Mouse (Mus musculus): ENCODE measurements at regions not wholly inside any gene's neighbourhood (a gene's known extent, or its start where the extent isn't known, plus 50 kb on each side); places are given as distances from the start of the nearest gene placed in this dataset.

DNA sequence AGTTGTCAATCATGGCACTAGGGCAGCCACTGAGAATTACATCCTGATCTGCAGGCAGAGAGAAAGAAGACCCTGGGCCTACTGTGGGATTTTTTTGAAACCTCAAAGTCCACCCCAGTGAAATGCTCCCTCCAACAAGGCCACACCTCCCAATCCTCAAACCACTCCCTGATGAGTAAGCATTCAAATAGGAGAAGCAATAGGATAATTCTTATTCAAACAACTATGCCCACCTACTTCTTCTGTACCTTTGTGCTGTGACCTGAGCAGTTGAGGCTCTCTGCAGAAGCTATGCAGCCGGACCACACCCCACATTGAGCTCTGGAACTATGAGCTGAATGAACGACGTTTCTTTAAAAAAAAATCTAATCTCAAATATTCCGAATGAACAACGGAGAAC lies 317.4 kb upstream of the Mki67 start:
- no peaks in the 10 kb centered on the region for H3K27me3 ChIP-seq
- H3K9ac ChIP-seq, result no peak overlapping the region
- no peak overlapping the region for H3K4me2 ChIP-seq
- no peak overlapping the region for H3K4me3 ChIP-seq (replicated peaks)
- no peaks in the 10 kb centered on the region for H3K36me3 ChIP-seq
- 66% methylated on average over 5 of the region's 5 CpGs for WGBS (ENCODE audit: insufficient replicate concordance)
- no peak overlapping the region for H3K27ac ChIP-seq
- no peak for DNase-seq
- ATAC-seq (ENCODE audit: low read depth), result no peak
- H3K4me1 ChIP-seq (replicated peaks), result no peaks in the 10 kb centered on the region
- no peaks in the 10 kb centered on the region for H3K9me3 ChIP-seq (replicated peaks)

DNA sequence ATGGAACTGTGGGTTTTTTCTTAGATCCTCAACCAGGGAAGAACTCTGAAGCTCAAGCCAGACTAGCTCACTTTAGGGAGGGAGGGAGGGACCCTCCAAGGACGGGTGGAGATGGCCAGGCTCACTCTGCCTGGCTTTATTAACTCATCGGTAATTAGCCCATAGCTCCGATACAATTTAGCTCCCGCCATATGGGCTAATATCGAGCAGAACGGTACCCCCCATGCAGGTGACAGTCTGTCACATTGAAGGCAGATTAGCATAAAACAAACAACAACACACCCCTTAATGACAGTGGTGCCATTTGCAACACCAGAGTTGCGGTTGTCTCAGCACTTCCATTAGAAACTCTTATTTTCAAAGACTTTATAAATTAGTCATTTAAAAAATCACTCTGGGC lies 319.6 kb upstream of the Mki67 start:
- Histone ChIP-seq H3K9ac (no peak overlapping the region), H3K4me3 (replicated peaks) (no peak overlapping the region), H3K36me3 (no peaks in the 10 kb centered on the region), H3K27ac (no peak overlapping the region), H3K27me3 (no peaks in the 10 kb centered on the region), H3K9me3 (replicated peaks) (no peaks in the 10 kb centered on the region), H3K4me2 (no peak overlapping the region), H3K4me1 (replicated peaks) (no peaks in the 10 kb centered on the region)
- 48% methylated on average over 7 of the region's 7 CpGs for WGBS (ENCODE audit: insufficient replicate concordance)
- no peak for ATAC-seq (ENCODE audit: low read depth)
- no peak for DNase-seq

DNA sequence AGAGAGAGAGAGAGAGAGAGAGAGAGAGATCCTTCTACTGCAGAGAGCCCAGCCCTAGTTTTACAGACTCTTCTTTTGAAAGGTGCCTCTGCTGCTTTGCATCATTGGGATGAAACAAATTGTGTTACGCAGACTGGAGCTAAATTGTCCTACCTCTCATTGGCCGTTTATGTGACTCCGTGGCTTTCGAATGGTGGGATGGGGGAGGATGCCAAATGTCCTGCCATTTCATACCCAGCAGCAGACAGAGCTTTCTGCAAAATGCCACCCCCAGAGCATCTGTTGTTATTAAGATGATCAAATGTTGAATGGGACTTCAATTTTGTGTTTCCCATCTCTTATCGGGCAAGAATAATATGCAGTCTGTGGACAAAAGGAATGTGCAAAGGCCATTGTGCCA lies 321.9 kb upstream of the Mki67 start:
- ATAC-seq (ENCODE audit: low read depth), result no peak
- Histone ChIP-seq H3K27me3 (no peaks in the 10 kb centered on the region), H3K4me2 (no peak overlapping the region), H3K4me1 (replicated peaks) (no peaks in the 10 kb centered on the region), H3K36me3 (no peaks in the 10 kb centered on the region), H3K9ac (no peak overlapping the region), H3K27ac (no peak overlapping the region), H3K9me3 (replicated peaks) (no peaks in the 10 kb centered on the region), H3K4me3 (replicated peaks) (no peak overlapping the region)
- WGBS (ENCODE audit: insufficient replicate concordance), result 68% methylated on average over 5 of the region's 5 CpGs
- DNase-seq, result no peak

DNA sequence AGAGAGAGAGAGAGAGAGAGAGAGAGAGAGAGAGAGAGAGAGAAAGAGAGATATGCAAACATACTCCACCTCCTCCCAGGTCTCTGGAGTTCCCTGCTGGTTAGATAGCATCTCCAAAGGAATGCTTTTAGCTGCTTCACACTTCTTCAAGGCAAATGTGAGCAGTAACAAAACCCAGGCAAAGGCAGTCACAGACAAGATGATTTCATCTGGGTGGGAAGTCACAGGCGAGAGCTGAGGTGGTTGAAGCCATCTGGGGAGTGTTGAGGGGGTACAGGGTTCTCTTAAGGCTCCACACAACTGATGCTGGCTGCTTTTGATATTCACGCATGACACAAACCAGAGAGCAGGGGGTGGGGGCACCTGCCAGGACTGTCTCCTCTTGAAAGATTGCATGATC lies 322.7 kb upstream of the Mki67 start:
- no peak for DNase-seq
- Histone ChIP-seq H3K36me3 (no peaks in the 10 kb centered on the region), H3K4me3 (replicated peaks) (no peak overlapping the region), H3K27me3 (no peaks in the 10 kb centered on the region), H3K4me2 (no peak overlapping the region), H3K9me3 (replicated peaks) (no peaks in the 10 kb centered on the region), H3K9ac (no peak overlapping the region), H3K27ac (no peak overlapping the region), H3K4me1 (replicated peaks) (no peaks in the 10 kb centered on the region)
- 30% methylated on average over 2 of the region's 2 CpGs for WGBS (ENCODE audit: insufficient replicate concordance)
- no peak for ATAC-seq (ENCODE audit: low read depth)

DNA sequence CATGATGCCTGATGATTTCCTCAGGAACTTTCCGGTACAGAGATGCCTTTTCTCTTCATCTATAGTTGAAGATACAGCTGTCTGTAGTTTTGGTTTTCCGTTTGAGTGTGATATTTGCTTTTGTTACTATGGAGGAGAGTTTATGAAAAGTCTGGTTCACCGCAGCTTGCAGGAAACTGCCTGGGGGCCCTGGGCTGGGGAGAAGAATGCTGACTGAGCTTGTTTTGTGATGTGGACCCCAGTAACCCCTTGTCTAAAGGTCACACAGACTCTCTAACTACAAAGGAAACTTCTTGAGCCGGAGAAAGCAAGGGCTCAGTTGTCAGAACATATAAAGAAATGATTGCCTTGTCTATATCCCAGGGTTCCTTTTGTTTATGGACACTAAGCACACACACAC lies 325.8 kb upstream of the Mki67 start:
- H3K9me3 ChIP-seq (replicated peaks), result no peaks in the 10 kb centered on the region
- no peaks in the 10 kb centered on the region for H3K27me3 ChIP-seq
- no peak overlapping the region for H3K4me3 ChIP-seq (replicated peaks)
- H3K27ac ChIP-seq, result no peak overlapping the region
- no peaks in the 10 kb centered on the region for H3K36me3 ChIP-seq
- ATAC-seq (ENCODE audit: low read depth) (no peak), DNase-seq (no peak)
- H3K4me2 ChIP-seq, result no peak overlapping the region
- WGBS (ENCODE audit: insufficient replicate concordance), result 57% methylated on average over 4 of the region's 4 CpGs
- no peaks in the 10 kb centered on the region for H3K4me1 ChIP-seq (replicated peaks)
- H3K9ac ChIP-seq, result no peak overlapping the region

DNA sequence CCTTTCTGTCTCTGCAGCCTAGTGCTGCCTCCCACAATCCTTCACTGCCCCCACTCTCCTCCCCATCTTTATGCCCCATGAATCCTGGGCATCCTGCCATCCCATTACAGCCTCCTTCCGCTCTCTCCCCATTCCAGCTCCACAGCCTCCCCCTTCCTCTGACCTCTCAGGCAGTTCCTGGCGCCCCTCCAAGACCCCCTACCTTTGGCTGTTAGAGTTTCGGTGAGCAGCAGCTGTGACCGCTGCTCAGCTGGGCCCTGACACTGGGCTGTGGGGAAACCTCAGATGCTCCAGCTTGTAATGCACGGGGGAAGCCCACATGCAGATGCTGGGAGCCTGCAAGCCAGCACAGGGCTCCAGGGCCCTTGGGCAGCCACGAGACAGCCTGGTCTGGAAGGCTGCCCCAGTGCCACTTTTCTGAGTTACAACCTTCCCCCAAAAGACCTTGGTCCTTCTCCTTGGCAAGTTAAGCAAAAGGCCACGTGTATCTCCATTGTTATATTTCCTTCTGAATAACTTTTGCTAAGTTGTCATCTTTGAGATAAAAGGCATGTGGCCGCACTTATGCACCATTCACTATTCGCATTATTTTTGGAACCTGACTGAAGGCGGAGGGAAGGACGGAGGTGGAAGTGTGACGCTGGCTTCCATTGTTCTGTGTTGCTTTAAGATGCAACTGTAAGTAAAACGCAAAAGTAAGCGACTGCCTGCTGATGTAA lies 330.6 kb upstream of the Mki67 start:
- H3K4me1 ChIP-seq (replicated peaks), result no peaks in the 10 kb centered on the region
- no peak overlapping the region for H3K4me2 ChIP-seq
- no peak overlapping the region for H3K9ac ChIP-seq
- H3K27ac ChIP-seq, result no peak overlapping the region
- WGBS (ENCODE audit: insufficient replicate concordance), result 39% methylated on average over 14 of the region's 14 CpGs
- no peak for ATAC-seq (ENCODE audit: low read depth)
- H3K9me3 ChIP-seq (replicated peaks), result no peaks in the 10 kb centered on the region
- no peaks in the 10 kb centered on the region for H3K27me3 ChIP-seq
- no peak overlapping the region for H3K4me3 ChIP-seq (replicated peaks)
- no peak for DNase-seq
- H3K36me3 ChIP-seq, result no peaks in the 10 kb centered on the region

DNA sequence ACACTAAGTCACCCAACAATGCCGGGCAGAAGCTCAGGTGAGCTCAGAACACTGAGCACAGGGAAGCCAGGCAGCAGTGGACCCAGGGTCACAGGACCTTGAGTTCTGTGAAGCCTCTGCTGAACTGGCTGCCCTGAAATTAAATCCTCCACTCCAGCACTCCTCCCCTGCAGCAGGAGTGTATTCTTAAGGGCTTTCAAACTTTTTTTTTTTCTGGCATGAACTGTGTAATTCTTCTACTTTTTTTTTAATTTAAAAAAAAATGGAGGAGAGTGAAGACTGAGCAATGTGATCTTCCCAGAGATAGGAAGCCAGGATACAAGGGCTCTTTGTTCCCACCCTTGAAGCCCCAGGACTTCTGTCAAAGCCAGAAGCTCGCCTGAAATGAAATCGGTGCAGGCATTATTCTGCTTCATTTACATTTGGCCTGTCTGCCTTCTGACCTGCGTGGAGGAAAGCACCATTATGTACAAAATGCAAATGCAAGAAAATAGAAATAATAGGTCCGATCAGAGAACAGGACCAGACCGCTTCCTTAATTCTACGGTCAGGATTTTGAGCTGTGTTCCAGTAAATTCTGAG lies 331.3 kb upstream of the Mki67 start:
- DNase-seq, result no peak
- no peaks in the 10 kb centered on the region for H3K27me3 ChIP-seq
- H3K27ac ChIP-seq, result no peak overlapping the region
- H3K9ac ChIP-seq, result no peak overlapping the region
- H3K4me1 ChIP-seq (replicated peaks), result no peaks in the 10 kb centered on the region
- no peaks in the 10 kb centered on the region for H3K9me3 ChIP-seq (replicated peaks)
- H3K36me3 ChIP-seq, result no peaks in the 10 kb centered on the region
- H3K4me2 ChIP-seq, result no peak overlapping the region
- no peak overlapping the region for H3K4me3 ChIP-seq (replicated peaks)
- WGBS (ENCODE audit: insufficient replicate concordance), result 50% methylated on average over 7 of the region's 7 CpGs
- ATAC-seq (ENCODE audit: low read depth), result no peak

DNA sequence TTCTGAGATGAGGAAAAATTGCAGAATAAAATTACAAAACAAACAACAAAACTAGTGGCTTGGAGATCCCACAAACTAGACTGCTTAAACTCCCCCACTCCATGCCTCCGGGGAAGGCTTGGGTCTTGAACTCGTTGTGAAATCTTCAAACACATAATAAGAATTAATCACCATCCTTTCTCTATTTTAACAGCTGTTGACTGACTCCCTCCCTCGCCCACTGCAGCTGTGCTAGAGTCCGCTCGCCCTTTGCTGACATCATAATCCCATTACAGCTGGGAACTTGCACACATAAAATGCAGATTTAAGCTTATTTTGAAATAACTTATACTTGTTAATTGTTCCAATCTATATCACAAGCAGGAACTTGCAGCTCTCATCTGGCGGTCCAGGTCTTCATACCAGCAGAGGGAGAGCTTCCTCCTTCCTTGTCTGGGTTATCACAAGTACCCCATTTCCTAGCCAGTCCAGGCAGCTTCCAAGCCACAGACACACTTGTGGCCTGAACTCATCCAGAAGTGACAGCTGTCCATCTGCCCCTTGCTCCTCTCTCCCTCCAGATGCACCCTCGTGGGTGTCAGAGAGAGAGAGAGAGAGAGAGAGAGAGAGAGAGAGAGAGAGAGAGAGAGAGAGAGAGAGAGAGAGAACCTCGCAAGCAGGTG lies 332.9 kb upstream of the Mki67 start:
- H3K27ac ChIP-seq, result no peak overlapping the region
- no peaks in the 10 kb centered on the region for H3K4me1 ChIP-seq (replicated peaks)
- H3K4me2 ChIP-seq, result no peak overlapping the region
- no peaks in the 10 kb centered on the region for H3K36me3 ChIP-seq
- no peaks in the 10 kb centered on the region for H3K9me3 ChIP-seq (replicated peaks)
- no peaks in the 10 kb centered on the region for H3K27me3 ChIP-seq
- DNase-seq, result no peak
- 43% methylated on average over 7 of the region's 8 CpGs for WGBS (ENCODE audit: insufficient replicate concordance)
- ATAC-seq (ENCODE audit: low read depth), result no peak
- no peak overlapping the region for H3K4me3 ChIP-seq (replicated peaks)
- no peak overlapping the region for H3K9ac ChIP-seq

DNA sequence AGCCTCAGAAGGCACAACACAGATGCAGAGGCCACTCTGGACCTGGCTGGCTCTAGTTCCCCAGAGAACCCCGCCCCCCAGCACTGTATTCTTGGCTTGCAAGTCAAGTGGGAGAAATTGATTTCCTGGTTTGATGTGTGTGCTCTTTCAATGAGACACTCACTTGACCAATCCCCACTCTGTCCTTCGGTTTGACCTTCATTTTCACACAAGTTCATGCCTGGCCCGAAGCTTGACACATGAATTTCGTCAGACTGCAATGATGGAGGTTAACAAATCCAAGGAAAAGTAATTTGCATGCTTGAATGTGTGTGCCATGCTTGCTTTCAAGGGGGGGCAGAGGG lies 333.4 kb upstream of the Mki67 start:
- no peak overlapping the region for H3K4me3 ChIP-seq (replicated peaks)
- no peaks in the 10 kb centered on the region for H3K36me3 ChIP-seq
- H3K27me3 ChIP-seq, result no peaks in the 10 kb centered on the region
- H3K9me3 ChIP-seq (replicated peaks), result no peaks in the 10 kb centered on the region
- WGBS (ENCODE audit: insufficient replicate concordance), result 53% methylated on average over 4 of the region's 4 CpGs
- H3K4me2 ChIP-seq, result no peak overlapping the region
- no peak for DNase-seq
- no peak overlapping the region for H3K9ac ChIP-seq
- no peak overlapping the region for H3K27ac ChIP-seq
- no peak for ATAC-seq (ENCODE audit: low read depth)
- no peaks in the 10 kb centered on the region for H3K4me1 ChIP-seq (replicated peaks)

DNA sequence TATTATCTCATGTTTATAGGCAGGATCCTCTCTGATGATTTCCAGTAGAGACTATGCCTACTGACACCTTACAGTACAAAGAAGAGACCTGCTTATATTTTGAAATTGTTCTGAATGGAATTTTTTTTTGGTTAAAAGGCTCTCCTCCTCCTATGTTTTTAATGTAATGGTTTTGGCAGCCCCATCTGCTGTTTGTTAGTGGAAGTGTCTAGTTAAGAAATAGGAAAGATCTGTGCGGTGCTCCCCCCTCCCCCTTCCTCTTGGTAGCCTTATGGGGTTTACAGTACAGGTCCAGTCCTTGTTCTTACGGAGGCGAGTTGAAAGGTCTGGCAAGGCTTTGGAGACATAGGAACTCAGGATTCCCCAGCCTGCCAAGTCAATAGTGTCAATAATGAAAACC lies 334.0 kb upstream of the Mki67 start:
- DNase-seq (no peak), ATAC-seq (ENCODE audit: low read depth) (no peak)
- H3K9me3 ChIP-seq (replicated peaks), result no peaks in the 10 kb centered on the region
- H3K4me3 ChIP-seq (replicated peaks), result no peak overlapping the region
- WGBS (ENCODE audit: insufficient replicate concordance), result 44% methylated on average over 3 of the region's 3 CpGs
- no peak overlapping the region for H3K4me2 ChIP-seq
- H3K9ac ChIP-seq, result no peak overlapping the region
- no peak overlapping the region for H3K27ac ChIP-seq
- no peaks in the 10 kb centered on the region for H3K36me3 ChIP-seq
- H3K27me3 ChIP-seq, result no peaks in the 10 kb centered on the region
- H3K4me1 ChIP-seq (replicated peaks), result no peaks in the 10 kb centered on the region

DNA sequence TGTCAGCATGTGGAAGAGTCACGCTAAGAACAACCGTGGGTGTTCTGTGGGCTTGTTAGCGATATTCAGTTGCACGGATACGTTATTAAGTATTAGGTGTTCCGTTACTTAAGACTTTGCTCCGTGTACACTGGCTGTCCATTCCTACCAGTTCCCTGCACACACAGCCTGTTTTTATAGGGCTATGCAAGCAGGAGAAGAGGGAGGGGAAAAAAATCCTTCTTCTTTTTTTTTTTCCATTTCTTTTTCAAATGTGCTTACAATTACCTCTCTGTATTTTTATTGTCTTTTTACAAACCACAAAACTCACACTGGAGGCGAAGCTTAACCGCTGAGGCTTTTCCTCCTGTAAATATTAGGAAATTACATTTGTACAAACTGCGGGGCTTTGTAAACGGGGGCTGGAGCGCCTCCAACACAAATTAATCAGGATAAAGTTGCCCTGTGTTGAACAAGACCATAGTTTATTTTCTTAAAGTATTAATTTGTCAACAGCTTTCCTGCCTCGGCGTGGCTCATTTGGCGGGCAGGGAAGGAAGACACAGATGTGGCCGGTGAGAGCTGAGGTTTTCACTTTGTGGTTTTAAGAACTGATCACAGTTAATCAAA lies 340.8 kb upstream of the Mki67 start:
- H3K36me3 ChIP-seq, result no peaks in the 10 kb centered on the region
- H3K9me3 ChIP-seq (replicated peaks), result no peaks in the 10 kb centered on the region
- WGBS (ENCODE audit: insufficient replicate concordance), result 59% methylated on average over 16 of the region's 16 CpGs
- no peak overlapping the region for H3K4me3 ChIP-seq (replicated peaks)
- H3K27ac ChIP-seq, result no peak overlapping the region
- no peak for DNase-seq
- 0 out of 2 replicates have a peak, but pooled peaks cover 5% of the 10 kb centered on the region for H3K27me3 ChIP-seq
- no peak overlapping the region for H3K9ac ChIP-seq
- no peaks in the 10 kb centered on the region for H3K4me1 ChIP-seq (replicated peaks)
- no peak overlapping the region for H3K4me2 ChIP-seq
- no peak for ATAC-seq (ENCODE audit: low read depth)
